Mouse (Mus musculus): ENCODE data around the gene Cd99l2.

DNA sequence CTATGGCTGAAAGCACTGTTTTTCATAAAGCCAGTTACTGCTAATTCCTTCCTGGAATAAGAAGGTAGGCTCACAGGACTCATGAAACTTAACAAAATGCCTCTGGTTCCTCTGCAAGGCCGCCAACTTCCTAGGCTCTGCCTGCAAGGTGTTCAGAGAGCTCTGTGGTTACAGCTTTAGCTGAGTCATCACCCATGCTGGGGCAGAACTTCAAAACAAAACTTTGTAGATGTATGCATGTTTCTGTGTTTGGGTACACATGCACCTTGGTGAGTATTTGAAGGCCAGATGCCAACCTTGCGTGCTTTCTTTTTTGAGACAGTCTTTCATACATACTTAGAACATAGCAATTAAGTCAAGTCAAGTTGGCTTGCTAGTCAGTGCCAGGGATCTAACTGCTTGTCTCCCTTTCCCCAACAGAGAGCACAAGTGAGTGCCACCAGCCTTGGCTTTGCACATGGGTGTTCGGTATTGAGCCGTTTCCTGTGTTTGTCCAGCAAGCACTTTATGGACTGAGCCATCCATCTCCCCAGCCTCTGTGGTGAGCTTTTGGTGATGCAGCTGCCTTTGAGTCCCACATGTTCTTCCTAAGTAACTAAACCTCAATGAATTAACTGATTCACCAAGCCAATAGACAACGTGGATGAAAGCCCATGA, 23.9 kb downstream of the Cd99l2 start:
- TF ChIP-seq POLR2A (IDR thresholded peaks at IDR 0.05; ENCODE audit: borderline replicate concordance, extremely low read depth, low read depth, low read length) (no peak), CTCF (IDR thresholded peaks at IDR 0.05; ENCODE audit: insufficient read depth, low read length) (no peak)

Data from lung, adult 2 months (tissue).